Mouse (Mus musculus) ES-E14 (cell line): Measurements from ENCODE around the gene Tiam1.

Source experiments
- CHD2 ChIP-seq: IDR thresholded peaks from 2 replicates; pipeline ENCODE4 v1.6.1; 2014; ENCODE audit warnings: mild to moderate bottlenecking, low read depth, low read length, inconsistent platforms
- HCFC1 ChIP-seq: IDR thresholded peaks from 2 replicates; pipeline ENCODE4 v1.6.1; 2012; ENCODE audit warnings: low read length, inconsistent platforms, borderline replicate concordance; ENCODE audit not compliant: insufficient read depth

DNA sequence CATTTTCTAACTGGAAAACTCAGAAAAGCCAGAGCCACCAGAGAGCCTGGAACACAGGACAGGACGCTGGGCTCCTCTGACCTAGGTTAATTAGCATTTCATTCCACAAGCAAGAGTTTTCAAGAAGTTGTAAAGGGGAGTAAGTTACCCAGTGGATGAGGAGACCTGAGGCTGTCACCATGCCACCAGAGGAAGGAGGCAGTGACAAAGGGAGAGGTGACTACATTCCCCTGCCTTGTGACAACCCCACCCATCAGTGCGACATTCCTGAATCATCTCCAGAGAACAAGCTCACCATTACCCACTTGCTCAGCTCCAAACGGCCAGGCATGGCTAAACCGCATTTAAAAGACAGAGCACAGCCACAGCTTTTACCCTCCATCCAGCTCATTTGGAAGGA, 324.9 kb downstream of the Tiam1 start:
- TF ChIP-seq CHD2 = no peak
- no peak for TF ChIP-seq HCFC1
